Mouse (Mus musculus) liver, embryonic 14.5 days (tissue): ENCODE measurements around the gene Arrb1.

Experiments used
- CTCF ChIP-seq: IDR thresholded peaks from 2 replicates; pipeline ENCODE4 v1.5.1; 2016; ENCODE audit warnings: antibody characterized with exemption, low read depth, control low read depth
- EP300 ChIP-seq: IDR thresholded peaks from 2 replicates; pipeline ENCODE4 v1.6.1; 2016; ENCODE audit warnings: antibody characterized with exemption, low read depth

- TF ChIP-seq CTCF = no peak
- no peak for TF ChIP-seq EP300
Measured at GRCm38 (mm10) chr7:99539201-99539891, 4.1 kb downstream of the Arrb1 start.
